Mouse (Mus musculus) thymus, adult 2 months (tissue): ENCODE data around the gene Vps18.

Source experiments
- CTCF ChIP-seq: fragments of 200-500 bp; IDR thresholded peaks from 2 replicates; pipeline ENCODE4 v1.5.1; 2012; ENCODE audit warnings: mild to moderate bottlenecking, control low read depth, low read length, moderate library complexity, borderline replicate concordance; ENCODE audit not compliant: control insufficient read depth, poor library complexity, insufficient read depth; ENCODE audit errors: extremely low read depth
- POLR2A ChIP-seq: fragments of 200-500 bp; IDR thresholded peaks from 2 replicates; pipeline ENCODE4 v1.6.1; 2012; ENCODE audit warnings: mild to moderate bottlenecking, low read length, control low read depth, moderate library complexity; ENCODE audit not compliant: control insufficient read depth, poor library complexity, insufficient read depth; ENCODE audit errors: extremely low read depth

GRCm38 (mm10) chr2:119293311-119293710 lies 4.8 kb downstream of the Vps18 start:
- TF ChIP-seq CTCF = no peak
- no peak for TF ChIP-seq POLR2A
